Mouse (Mus musculus): ENCODE results near the gene Mocs3.

DNA sequence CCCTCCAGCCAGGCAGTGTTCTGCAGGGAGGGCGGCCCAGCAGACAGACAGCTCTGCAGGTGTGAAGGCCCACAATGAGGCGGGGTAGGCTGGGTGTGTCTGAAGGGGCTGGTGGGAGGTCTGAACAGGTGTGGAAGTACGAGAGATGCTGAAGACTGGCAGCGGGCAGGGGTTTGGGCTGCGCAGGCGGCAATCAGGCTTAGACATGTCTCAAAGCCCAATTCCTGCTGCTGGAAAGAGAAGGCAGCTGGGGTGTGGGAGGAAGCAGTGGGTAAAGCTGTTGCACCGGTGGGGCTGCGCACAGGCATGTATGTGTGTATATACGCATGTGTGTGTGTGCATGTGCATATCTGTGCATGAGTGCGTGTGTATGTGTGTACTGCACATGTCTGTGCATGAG lies 30.5 kb downstream of the Mocs3 start:
- TF ChIP-seq CTCF (IDR thresholded peaks at IDR 0.05; ENCODE audit: low read depth) (no peak), EP300 (IDR thresholded peaks at IDR 0.05; ENCODE audit: low read depth) (no peak)
